Mouse (Mus musculus): Measurements from ENCODE around the gene Rce1. TPM values are rescaled to one million over a fixed set of nuclear protein-coding genes. Genes with fewer than 3 reads are reported as not detected.
A peak's percentile ranks its signal among the peaks of the same experiment; 100 is the strongest.
"Not testable (repeated sequence)": the region's sequence is repeated elsewhere in the genome, so short reads cannot be mapped to it uniquely, and the experiment has no call there.

Rce1 gene
- polyA plus RNA-seq, 1 experiment = 34.4 TPM

DNA sequence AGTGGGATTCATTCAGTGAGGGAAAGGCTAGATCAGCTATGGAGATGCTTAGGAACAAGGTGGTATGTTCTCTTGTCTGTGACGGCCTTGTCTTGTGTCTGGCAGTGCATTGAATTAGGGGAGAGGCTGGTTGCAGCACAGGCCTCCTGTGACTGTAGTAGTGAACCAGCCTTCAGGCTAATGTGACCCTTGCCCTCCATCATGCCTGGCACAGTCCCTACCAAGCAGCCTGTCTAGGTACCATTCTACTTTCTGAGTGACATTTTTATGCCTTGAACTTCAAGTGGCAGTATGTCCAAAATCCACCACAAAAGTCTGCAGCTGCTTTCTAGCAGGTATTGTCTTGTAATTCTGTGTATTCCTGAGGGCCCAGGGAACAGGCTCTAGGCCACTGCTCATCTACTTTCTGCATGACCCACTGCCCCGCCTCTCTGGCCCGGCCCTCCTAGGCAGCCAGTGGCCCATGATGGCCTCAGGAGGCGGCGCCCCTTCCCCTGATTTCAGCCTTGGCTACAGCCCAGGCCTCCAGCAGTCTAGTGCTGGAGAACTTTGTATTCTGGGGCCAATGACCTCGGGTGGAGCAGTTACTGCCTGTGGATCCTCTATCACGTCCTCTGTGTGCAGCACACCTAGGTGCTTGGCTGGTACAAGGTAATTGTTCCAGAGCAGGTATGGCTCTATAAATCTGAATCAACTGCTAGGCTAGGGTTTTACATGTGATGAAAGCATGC lies 31.5 kb downstream of the Rce1 start:
- no peak overlapping the region for H3K27ac ChIP-seq (ENCODE audit: insufficient read depth, low read length)
- no peak overlapping the region for H3K9ac ChIP-seq (ENCODE audit: low read depth, poor library complexity, severe bottlenecking)
- no peaks in the 10 kb centered on the region for H3K9me3 ChIP-seq (replicated peaks; ENCODE audit: control insufficient read depth, insufficient read depth, low read length, poor library complexity, severe bottlenecking)
- no peak overlapping the region for H3K4me3 ChIP-seq (ENCODE audit: low read depth, low read length)
- no peak for TF ChIP-seq EP300 (IDR thresholded peaks at IDR 0.05; ENCODE audit: insufficient read depth, low read depth, low read length)
- TF ChIP-seq CTCF (IDR thresholded peaks at IDR 0.05; ENCODE audit: low read depth, low read length) = no peak
- TF ChIP-seq POLR2A (IDR thresholded peaks at IDR 0.05; ENCODE audit: insufficient read depth, low read length) = no peak
- no peaks in the 10 kb centered on the region for H3K27me3 ChIP-seq (ENCODE audit: control insufficient read depth, insufficient read depth, low read length, poor library complexity, severe bottlenecking)
- H3K4me1 ChIP-seq (ENCODE audit: control insufficient read depth, insufficient read depth, low read length) = no peaks in the 10 kb centered on the region
- H3K36me3 ChIP-seq (ENCODE audit: control insufficient read depth, insufficient read depth, low read length, poor library complexity, severe bottlenecking) = no peaks in the 10 kb centered on the region

DNA sequence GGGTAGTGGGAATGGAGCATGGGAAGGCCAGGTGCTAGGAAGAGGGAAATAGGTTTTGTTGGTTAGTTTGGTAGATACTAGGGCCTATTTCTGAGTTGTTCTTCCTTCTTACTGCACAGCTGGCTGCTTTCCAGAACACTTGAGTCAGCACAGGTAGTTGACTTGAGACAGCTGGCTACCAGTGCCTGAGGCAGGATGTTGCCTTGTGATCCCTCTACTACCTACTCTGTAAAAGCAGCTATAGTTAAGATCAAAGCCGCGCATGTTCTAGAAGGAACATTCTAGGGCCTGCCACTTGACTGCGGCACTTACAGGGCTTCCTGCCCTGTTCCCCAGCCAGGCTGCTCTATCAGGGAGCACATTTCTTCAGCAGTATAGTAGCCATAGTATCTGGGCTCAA lies 35.4 kb downstream of the Rce1 start:
- no peaks in the 10 kb centered on the region for H3K36me3 ChIP-seq (ENCODE audit: control insufficient read depth, insufficient read depth, low read length, poor library complexity, severe bottlenecking)
- H3K9ac ChIP-seq (ENCODE audit: low read depth, poor library complexity, severe bottlenecking) = no peak overlapping the region
- H3K4me1 ChIP-seq (ENCODE audit: control insufficient read depth, insufficient read depth, low read length) = no peaks in the 10 kb centered on the region
- H3K27me3 ChIP-seq (ENCODE audit: control insufficient read depth, insufficient read depth, low read length, poor library complexity, severe bottlenecking) = no peaks in the 10 kb centered on the region
- no peak overlapping the region for H3K27ac ChIP-seq (ENCODE audit: insufficient read depth, low read length)
- TF ChIP-seq CTCF (IDR thresholded peaks at IDR 0.05; ENCODE audit: low read depth, low read length) (no peak), POLR2A (IDR thresholded peaks at IDR 0.05; ENCODE audit: insufficient read depth, low read length) (no peak), EP300 (IDR thresholded peaks at IDR 0.05; ENCODE audit: insufficient read depth, low read depth, low read length) (no peak)
- no peak overlapping the region for H3K4me3 ChIP-seq (ENCODE audit: low read depth, low read length)
- no peaks in the 10 kb centered on the region for H3K9me3 ChIP-seq (replicated peaks; ENCODE audit: control insufficient read depth, insufficient read depth, low read length, poor library complexity, severe bottlenecking)

DNA sequence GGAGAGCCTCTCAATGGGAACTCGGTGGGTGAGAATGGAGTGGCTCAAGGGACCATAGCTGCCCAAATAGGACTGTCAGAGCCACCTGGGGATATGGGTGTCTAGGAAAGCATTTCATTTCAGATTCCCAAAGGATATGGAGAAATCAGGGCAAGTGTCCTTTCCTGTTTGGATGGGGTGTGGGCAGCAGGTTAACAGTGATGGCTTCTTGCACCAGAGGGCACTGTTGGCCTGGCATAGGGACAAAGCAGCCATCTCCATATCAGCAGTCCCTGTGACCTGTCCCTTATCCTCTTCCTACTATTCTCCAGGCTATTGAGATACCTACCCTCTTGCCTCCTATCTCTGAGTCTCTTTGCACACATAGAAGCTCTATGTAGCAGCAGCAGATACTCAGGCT lies 36.4 kb downstream of the Rce1 start:
- TF ChIP-seq POLR2A (IDR thresholded peaks at IDR 0.05; ENCODE audit: insufficient read depth, low read length) = no peak
- no peak for TF ChIP-seq EP300 (IDR thresholded peaks at IDR 0.05; ENCODE audit: insufficient read depth, low read depth, low read length)
- TF ChIP-seq CTCF (IDR thresholded peaks at IDR 0.05; ENCODE audit: low read depth, low read length) = peak; percentile 21
- Histone ChIP-seq H3K36me3 (ENCODE audit: control insufficient read depth, insufficient read depth, low read length, poor library complexity, severe bottlenecking) (no peaks in the 10 kb centered on the region), H3K27ac (ENCODE audit: insufficient read depth, low read length) (no peak overlapping the region), H3K4me1 (ENCODE audit: control insufficient read depth, insufficient read depth, low read length) (no peaks in the 10 kb centered on the region), H3K27me3 (ENCODE audit: control insufficient read depth, insufficient read depth, low read length, poor library complexity, severe bottlenecking) (no peaks in the 10 kb centered on the region), H3K9me3 (replicated peaks; ENCODE audit: control insufficient read depth, insufficient read depth, low read length, poor library complexity, severe bottlenecking) (no peaks in the 10 kb centered on the region), H3K9ac (ENCODE audit: low read depth, poor library complexity, severe bottlenecking) (no peak overlapping the region), H3K4me3 (ENCODE audit: low read depth, low read length) (no peak overlapping the region)

DNA sequence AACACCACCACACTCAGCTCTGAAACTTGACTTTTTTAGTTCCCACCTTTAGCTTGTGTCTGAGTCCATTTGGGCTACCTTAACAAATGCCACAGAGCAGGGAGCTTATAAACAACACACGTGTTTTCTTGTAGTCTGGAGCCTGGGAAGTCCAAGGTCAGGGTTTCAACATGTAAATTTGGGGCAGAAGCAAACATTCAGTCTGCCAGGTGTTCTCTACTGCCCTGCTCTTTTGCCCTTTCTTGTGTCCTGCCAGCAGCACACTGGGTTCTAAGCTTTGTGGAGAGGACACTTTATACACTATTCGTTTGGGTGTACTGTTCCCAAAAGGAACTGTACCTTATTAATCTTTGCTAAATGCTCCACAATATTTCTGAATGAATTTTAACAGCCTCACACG lies 37.0 kb downstream of the Rce1 start:
- Histone ChIP-seq H3K9ac (ENCODE audit: low read depth, poor library complexity, severe bottlenecking) (no peak overlapping the region), H3K9me3 (replicated peaks; ENCODE audit: control insufficient read depth, insufficient read depth, low read length, poor library complexity, severe bottlenecking) (no peaks in the 10 kb centered on the region), H3K27me3 (ENCODE audit: control insufficient read depth, insufficient read depth, low read length, poor library complexity, severe bottlenecking) (no peaks in the 10 kb centered on the region), H3K4me3 (ENCODE audit: low read depth, low read length) (no peak overlapping the region), H3K36me3 (ENCODE audit: control insufficient read depth, insufficient read depth, low read length, poor library complexity, severe bottlenecking) (no peaks in the 10 kb centered on the region), H3K27ac (ENCODE audit: insufficient read depth, low read length) (no peak overlapping the region), H3K4me1 (ENCODE audit: control insufficient read depth, insufficient read depth, low read length) (no peaks in the 10 kb centered on the region)
- TF ChIP-seq CTCF (IDR thresholded peaks at IDR 0.05; ENCODE audit: low read depth, low read length) (no peak), EP300 (IDR thresholded peaks at IDR 0.05; ENCODE audit: insufficient read depth, low read depth, low read length) (no peak), POLR2A (IDR thresholded peaks at IDR 0.05; ENCODE audit: insufficient read depth, low read length) (no peak)

DNA sequence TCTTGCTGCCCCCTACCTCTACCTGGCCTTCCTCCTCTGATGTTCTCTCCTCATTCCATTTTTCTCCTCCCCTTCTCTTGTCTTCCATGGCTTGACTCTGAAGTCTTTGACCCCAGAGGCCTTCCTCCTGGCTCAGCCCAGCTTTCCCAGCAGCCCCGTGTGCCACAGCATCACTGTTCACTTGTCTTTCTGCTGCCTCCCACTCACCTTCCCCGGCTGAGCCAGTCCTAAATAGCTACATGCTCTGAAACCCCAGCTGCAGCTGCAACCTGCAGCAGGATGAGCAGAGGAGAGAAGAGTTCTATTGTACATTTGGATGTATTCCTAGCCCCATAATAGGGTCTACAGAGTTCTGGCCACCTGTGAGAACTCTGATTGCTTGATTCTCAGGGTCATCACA lies 38.0 kb downstream of the Rce1 start:
- no peaks in the 10 kb centered on the region for H3K4me1 ChIP-seq (ENCODE audit: control insufficient read depth, insufficient read depth, low read length)
- H3K36me3 ChIP-seq (ENCODE audit: control insufficient read depth, insufficient read depth, low read length, poor library complexity, severe bottlenecking) = no peaks in the 10 kb centered on the region
- H3K9me3 ChIP-seq (replicated peaks; ENCODE audit: control insufficient read depth, insufficient read depth, low read length, poor library complexity, severe bottlenecking) = no peaks in the 10 kb centered on the region
- H3K27me3 ChIP-seq (ENCODE audit: control insufficient read depth, insufficient read depth, low read length, poor library complexity, severe bottlenecking) = no peaks in the 10 kb centered on the region
- no peak overlapping the region for H3K27ac ChIP-seq (ENCODE audit: insufficient read depth, low read length)
- H3K4me3 ChIP-seq (ENCODE audit: low read depth, low read length) = no peak overlapping the region
- H3K9ac ChIP-seq (ENCODE audit: low read depth, poor library complexity, severe bottlenecking) = no peak overlapping the region
- TF ChIP-seq EP300 (IDR thresholded peaks at IDR 0.05; ENCODE audit: insufficient read depth, low read depth, low read length) (no peak), CTCF (IDR thresholded peaks at IDR 0.05; ENCODE audit: low read depth, low read length) (no peak), POLR2A (IDR thresholded peaks at IDR 0.05; ENCODE audit: insufficient read depth, low read length) (no peak)

DNA sequence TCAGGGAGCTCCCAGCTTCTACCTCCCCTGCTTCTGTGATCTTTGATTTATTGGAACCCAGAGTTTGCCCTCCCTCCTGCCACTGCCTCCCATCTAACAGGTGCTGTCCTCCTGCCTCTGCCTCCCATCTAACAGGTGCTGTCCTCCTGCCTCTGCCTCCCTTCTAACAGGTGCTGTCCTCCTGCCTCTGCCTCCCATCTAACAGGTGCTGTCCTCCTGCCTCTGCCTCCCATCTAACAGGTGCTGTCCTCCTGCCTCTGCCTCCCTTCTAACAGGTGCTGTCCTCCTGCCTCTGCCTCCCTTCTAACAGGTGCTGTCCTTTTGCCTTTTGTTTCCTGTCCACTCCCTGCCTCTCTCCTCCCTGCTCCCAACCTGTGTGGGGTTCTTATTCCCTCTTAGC lies 38.7 kb downstream of the Rce1 start:
- H3K36me3 ChIP-seq (ENCODE audit: control insufficient read depth, insufficient read depth, low read length, poor library complexity, severe bottlenecking); H3K4me3 ChIP-seq (ENCODE audit: low read depth, low read length); H3K27ac ChIP-seq (ENCODE audit: insufficient read depth, low read length); H3K9ac ChIP-seq (ENCODE audit: low read depth, poor library complexity, severe bottlenecking); H3K4me1 ChIP-seq (ENCODE audit: control insufficient read depth, insufficient read depth, low read length); H3K9me3 ChIP-seq (replicated peaks; ENCODE audit: control insufficient read depth, insufficient read depth, low read length, poor library complexity, severe bottlenecking); H3K27me3 ChIP-seq (ENCODE audit: control insufficient read depth, insufficient read depth, low read length, poor library complexity, severe bottlenecking): not testable (repeated sequence)
